Mouse (Mus musculus) frontal cortex, postnatal 14 days (tissue): ENCODE measurements at regions not wholly inside any gene's neighbourhood (a gene's known extent, or its start where the extent isn't known, plus 50 kb on each side); places are given as distances from the start of the nearest gene placed in this dataset.

Experiments used
- DNase-seq, 2 experiments: peaks; one replicate each; pipeline ENCODE4 v3.0.0; 2022; ENCODE audit warnings: low spot score in 2 of 2

DNA sequence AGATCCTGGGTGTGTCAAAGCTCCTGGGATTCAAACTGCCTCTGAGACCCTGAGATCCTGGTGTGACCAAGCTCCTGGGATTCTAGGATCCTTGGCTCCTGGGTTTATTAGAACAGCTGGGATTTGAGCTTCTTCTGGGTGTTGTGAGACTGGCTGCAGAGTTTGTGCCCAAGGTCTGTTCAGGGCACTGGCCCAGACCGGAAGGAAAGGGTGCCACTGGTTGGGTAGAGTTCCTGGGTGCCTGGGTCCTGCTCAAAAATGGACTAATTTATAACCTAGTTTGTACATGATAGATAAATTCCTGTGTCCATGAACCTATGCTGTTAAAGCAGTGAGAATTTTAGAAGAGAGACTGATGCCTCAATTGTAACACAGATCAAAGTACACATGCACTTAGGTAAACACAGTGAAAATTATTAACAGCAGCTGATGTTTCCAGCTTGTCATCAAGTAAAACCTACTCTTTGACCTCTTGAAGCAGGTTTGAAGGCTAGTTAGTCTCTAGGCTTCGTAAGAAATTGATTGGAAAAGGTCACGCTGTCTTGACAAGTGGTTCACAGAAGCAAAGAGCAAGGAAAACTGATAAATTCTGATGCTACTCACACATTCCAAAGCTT is 561.2 kb downstream of the 1700064H15Rik start:
- DNase-seq: no peak
